Mouse (Mus musculus): ENCODE data around the gene Pycr1.

The Pycr1 gene

GRCm38 (mm10) chr11:120657301-120657700, 13.7 kb upstream of the Pycr1 start:
- no peak for DNase-seq (ENCODE audit: low spot score in 2 of 2)

GRCm38 (mm10) chr11:120654741-120655140, 11.2 kb upstream of the Pycr1 start:
- no peak for DNase-seq (ENCODE audit: low spot score in 2 of 2)

DNA sequence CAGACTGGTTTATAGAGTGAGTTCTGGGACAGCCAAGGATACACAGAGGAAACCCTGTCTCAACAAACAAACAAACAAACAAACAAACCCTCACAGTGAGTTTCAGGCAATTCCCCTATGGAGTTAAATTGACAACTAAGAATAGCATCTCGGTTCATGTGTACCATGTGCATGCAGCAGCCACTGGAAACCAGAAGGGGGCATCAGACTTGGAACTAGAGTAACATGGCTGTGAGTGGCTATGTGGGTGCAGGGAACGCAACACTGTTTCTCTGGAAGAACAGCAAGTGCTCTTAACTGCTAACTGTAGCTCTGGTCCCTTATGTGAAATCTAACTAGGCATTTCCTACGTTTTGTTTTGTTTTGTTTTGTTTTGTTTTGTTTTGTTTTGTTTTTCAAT, 8.3 kb upstream of the Pycr1 start:
- no peak for DNase-seq (ENCODE audit: low spot score in 2 of 2)

- DNase-seq (ENCODE audit: low spot score in 2 of 2), result peak; percentile 50 to 57
Measured at GRCm38 (mm10) chr11:120648001-120648476, 4.5 kb upstream of the Pycr1 start, which contains the start of gene Myadml2. Gene Myadml2, minus strand, starts transcription at chr11:120648158.

DNA sequence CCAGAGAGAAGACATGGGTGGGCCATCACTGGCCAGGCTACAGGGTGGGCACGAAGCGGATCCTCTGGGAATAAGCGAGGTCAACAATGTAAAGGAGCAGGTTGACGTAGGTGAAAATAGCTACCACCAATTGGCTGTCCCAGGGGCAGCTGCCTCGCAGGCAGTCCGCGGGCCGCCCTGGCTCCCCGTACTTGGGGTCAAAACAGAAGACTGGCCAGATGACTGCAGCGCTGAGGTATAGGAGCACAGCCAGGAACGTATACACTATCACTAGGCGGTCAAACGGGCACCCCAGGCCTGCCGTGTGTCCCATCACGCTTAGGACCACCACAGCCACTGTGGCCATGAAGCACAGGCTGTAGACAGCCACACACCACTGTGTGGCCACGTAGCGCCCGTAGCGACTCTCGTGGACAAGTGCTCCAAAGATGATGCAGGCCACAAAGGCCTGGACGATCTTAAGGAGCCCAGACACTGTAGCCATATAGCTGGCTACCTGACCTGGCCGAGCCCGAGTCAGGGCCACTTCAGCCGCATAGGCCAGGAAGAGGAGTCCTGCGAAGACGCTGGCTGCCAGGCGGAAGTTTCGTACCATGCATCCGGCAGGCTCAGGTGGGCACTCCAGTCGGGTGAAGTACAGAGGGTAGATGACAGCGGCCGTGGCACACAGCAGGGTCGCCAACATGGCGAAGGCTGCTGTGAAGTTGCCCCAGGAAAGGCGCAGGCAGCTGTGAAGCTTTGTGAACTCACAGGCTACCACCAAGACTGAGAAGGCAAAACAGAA, 3.7 kb upstream of the Pycr1 start:
- DNase-seq (ENCODE audit: low spot score in 2 of 2), result no peak

DNA sequence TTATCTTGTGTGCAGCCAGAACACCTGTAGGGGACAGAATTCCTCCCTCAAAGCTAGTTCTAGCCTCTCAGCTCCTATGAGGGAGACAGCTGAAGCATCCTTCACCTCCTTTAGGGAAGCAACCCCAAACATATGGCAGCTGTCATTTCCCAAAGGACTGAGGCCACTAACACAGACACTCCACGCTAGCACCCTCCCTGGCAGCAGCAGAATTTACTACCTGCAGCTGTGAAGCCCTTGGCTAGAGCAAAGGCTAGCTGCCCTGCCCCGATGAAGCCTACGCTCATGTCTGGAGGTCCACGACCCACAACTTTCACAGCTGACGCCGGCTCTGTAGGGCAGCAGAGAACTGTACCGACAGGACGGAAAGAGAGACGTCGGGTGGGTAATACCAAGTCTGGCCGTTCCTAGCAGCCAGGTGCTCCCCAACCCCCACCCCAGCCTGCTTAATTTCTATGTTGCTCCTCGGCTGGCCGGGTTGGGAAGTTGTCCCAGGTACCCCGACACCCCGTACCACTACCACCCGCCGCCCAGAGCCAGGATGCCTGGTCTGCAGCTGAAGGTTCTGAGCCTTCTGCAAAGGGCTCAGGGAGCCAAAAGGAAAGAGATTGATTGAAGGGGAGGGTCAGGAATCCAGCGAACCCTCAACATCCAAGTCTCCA, 499 bp downstream of the Pycr1 start:
- DNase-seq (ENCODE audit: low spot score in 2 of 2), result no peak

DNA sequence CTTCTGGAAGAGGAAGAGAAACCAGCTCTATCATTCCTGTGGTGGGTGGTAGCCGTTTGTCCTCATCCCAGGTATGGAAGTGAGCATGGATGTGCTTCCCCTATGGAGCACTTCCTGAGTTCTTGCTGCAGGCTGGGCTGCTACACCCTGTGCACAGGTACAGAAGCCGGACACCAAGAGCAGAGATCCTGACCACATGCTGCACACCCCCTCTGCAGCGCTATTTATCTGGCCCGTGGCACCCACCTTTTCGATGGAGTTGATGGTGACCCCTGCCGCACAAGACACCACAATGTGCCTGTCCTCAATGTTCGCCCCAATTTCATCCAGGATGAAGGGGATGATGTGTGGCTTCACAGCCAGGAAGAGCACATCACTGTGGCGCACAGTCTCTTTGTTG, 1.7 kb downstream of the Pycr1 start:
- DNase-seq (ENCODE audit: low spot score in 2 of 2), result no peak

DNA sequence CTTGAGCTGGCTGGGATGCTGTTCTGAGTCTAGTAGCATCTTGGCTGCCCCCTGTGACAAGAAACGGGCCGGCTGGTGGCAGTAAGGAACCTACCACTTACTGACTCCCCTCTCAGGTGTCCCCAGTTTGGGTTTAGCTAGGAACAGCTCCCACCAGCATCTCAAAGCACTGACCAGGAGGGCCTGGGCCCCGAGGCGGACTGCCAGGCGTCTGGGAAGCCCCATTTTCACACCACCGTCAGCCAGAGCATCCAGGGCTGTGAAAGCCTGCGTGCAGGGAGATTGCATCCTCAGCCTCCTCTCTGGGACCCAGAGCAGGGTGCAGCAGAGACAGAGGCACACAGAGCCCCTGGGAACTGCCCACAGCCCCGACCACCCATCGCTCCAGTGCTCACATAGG, 2.3 kb downstream of the Pycr1 start:
- DNase-seq (ENCODE audit: low spot score in 2 of 2), result no peak

DNA sequence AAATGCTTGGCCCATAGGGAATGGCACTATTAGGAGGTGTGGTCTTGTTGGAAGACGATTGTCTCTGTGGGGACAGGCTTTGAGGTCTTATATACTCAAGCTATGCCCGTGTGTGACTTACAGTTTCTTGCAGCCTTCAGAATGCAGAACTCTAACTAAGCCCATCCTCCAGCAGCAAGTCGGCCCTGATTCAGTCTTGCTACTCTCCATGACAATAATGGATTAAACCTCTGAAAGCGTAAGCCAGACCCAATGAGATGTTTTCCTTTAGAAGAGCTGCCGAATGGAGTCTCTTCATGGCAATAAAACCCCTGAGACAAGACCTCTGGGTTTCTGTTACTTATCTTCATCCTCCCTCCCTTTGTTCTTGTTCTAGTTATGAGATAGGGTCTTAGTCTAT, 8.8 kb downstream of the Pycr1 start:
- no peak for DNase-seq (ENCODE audit: low spot score in 2 of 2)

DNA sequence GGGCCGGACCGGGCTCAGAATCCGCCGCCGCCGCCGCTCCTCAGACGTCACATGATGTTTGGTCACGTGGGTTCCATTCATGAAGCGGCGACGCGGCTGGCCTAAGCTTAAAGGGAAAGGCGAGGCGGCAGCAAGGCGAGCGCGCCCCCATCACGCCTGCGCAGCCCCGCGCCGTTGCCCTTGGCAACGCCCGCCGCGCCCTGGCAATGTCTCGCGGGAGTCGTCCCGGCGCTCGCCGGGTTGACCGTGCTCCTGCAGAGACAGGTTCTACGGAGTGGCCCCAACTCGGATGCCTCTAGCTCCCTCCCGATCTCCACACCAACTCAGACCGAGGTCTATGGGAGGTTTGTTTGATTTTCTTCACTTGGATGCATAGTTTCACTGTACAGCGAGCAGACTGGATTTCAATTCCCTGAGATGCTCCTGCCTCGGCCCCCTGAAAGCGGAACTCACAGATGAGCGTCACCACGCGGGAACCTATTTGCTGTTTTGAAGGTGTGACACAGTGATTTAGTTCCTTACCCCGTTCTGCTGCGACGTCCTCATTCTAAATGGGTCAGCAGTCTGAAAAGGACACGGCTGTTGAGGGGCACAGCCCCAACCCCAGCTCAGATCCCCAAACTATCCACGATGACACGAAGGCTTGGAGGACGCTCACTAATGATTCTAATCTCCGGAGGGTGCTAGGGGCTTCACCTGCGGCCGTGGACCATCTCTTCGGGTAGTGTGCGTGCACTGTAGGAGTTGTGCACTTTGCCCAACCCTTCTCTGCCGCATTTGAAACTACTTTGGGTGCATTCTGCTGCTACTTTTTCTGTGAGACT, 9.8 kb downstream of the Pycr1 start, which contains the start of gene Mafg:
Mafg (minus strand) TSS at position 81 of the 824 bp plus-strand sequence.
- peak; percentile 88 to 92 for DNase-seq (ENCODE audit: low spot score in 2 of 2)

- DNase-seq (ENCODE audit: low spot score in 2 of 2), result peak; percentile 60 to 64
Measured at GRCm38 (mm10) chr11:120632559-120633519, 10.7 kb downstream of the Pycr1 start.

- no peak for DNase-seq (ENCODE audit: low spot score in 2 of 2)
Measured at GRCm38 (mm10) chr11:120631726-120632448, 11.7 kb downstream of the Pycr1 start.

- no peak for DNase-seq (ENCODE audit: low spot score in 2 of 2)
Measured at GRCm38 (mm10) chr11:120630881-120631725, 12.5 kb downstream of the Pycr1 start.

GRCm38 (mm10) chr11:120630401-120630871, 13.1 kb downstream of the Pycr1 start:
- no peak for DNase-seq (ENCODE audit: low spot score in 2 of 2)

DNA sequence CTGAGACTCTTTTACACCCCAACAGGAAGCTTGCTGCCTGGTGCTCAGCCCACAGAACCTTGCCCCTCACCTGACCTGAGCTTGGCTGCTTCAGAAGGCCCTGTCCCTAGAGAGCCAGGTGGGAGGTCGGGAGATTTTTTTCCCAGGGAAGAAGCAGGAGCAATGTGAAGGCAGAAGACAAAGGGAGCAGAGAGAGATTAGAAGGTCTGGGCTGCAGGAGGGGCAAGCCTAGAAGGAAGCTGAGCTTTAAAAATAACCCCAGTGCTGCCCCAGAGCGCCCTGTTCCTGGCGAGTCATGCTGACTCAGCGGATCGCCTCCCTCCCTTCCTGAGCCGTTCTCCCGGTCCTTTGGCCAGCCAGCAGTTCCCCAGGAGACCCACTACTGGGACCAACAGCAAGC, 13.7 kb downstream of the Pycr1 start:
- no peak for DNase-seq (ENCODE audit: low spot score in 2 of 2)

DNA sequence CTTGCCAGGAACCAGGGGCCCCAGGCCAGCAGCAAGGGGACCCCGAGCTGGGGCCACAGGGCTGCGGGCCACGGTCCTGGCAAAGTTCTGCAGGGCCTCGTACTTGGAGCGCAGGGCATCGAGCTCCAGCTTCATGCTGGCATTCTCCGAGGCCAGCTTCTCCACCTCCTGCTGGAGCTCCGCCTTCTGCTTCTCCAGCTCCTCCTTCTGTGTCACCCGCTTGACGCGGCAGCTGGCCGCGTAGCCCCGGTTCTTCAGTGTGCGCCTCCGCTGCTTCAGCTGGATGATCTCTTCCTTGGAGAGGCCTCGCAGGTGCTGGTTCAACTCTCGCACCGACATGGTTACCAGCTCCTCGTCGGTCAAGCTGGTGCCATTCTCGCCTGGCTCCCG, 14.2 kb downstream of the Pycr1 start:
- DNase-seq (ENCODE audit: low spot score in 2 of 2), result no peak

DNA sequence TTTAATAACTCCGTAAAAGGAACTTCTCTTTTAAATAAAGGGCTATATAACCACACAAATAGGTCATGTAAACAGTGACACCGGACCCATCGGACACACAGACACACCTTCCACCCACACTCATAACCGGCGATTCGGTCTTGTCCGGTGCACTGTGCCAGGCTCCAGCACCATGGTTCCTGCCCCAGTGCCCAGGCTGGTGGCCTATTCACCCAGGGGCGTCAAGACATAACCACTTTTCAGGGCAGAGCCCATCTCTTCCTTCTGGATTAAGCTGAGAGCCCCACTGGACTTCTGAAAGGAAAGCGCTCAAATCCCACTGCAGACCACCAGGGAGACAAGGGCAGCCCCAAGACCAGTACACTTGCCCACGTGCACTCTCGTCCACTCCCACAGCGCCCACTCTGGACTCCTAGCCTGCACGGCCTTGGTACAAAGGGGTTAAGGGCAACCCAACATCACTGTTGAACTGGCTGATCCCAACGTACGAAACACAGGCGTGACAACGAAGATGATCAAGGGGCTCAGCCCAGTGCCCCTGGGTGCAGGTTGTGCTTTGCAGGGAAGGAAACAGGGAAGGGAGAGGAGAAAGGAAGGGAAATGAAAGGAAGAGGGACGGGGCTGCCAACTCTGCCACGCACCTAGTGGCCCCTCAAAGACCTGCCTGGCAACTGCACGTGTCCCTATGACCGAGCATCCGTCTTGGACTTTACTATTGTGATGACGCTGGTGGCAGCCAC, 14.8 kb downstream of the Pycr1 start:
- DNase-seq (ENCODE audit: low spot score in 2 of 2), result no peak

DNA sequence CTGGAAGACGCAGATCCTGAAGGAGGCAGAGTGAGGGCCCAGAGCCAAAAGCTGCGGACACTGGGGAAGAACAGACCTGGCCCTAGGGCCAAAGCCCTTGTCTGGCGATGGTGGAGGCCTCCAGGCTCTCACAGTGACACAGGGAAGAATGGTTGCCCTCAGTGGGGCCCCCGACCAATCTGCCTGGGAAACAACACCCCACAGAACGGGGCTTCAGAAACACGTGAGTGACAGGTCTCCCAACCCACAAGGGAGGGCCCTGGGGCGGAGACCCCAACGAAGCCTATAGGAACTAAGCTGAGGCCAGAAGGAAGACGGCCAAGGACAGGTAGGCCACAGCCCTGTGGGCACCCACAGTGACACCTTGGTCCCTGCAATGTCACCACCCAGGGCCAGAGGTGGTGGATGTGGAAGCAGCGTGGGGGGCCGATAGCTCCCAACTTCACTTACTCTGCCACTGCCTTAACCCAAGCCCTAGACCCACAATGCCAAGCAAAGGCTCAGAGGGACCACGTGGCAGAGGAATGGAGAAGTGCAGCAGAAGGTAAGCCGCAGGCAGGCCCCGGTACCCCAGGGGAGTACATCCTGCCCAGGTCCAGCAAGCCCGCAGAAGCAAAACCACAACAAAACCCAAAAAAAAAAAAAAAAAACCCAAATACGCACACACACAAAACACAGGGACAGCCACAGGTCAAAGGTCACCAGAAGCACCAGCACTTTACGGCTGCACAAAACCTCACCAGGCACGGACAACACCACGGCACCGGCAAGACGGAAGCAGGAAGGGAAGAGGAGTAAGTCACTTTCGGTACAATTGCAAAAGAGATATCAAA, 15.9 kb downstream of the Pycr1 start:
- no peak for DNase-seq (ENCODE audit: low spot score in 2 of 2)

All from right cerebral cortex, adult 2 months (tissue).